Comparison of ENCODE assay signal across 9 mouse cellular contexts in the genomic region with DNA sequence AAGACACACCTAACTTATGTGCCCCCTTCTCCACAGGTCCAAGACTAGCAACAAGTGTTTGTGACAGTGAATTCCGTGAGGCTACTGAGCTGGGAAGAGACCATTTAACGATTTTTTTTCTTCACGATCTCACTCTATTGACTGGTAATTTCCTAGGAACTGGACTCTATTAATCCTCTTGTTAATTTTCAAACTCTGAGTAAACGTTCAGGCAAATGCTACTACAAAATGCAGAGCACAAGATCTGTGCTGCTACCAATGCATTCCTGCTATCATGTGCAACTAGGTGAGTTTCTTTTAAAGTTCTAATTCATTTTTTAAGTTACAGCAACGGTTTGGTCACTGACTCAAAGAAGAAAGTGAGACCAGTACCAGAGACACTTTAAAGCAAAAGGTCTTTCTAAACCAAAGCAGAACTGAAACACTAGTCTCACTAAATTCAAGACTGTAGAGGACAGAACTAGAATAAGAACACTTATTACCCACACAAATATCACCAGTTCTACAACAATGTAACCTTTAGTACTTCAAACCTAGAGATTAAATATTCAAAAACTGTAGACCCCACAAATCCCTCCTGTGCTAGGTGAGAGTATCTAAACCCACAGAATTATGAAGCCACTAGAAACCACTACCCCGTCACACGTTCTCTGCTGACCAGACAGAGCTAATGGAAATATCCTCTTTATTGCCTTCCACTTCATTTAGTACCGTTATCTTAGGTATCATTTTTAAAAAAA. TPM values are rescaled to one million over a fixed set of nuclear protein-coding genes. Genes with fewer than 3 reads are reported as not detected.
DNase-seq lines count a peak whose midpoint lies in the region; ATAC-seq and TF ChIP-seq lines count a peak whose summit lies in the region.
"Had no signal": no experiment of that assay in that cellular context is flagged by ENCODE, and none has a peak within 500 bp of the region (broad histone marks: within the 10 kb centered on the region; RNA-seq: fewer than 3 reads in every experiment).

No protein-coding gene starts in this region.

- H3K4me2 ChIP-seq in heart, embryonic 12.5 days, result peak overlapping the region; percentile 86
- peak overlapping the region; percentile 98 for H3K4me2 ChIP-seq in CH12.LX (ENCODE audit: insufficient read depth, low read depth, poor library complexity, severe bottlenecking)
- H3K4me2 ChIP-seq in forebrain, postnatal 0 days (ENCODE audit: low read depth), result peak overlapping the region; percentile 52
- peak overlapping the region; percentile 92 for H3K4me2 ChIP-seq in liver, postnatal 0 days (ENCODE audit: low read depth, low read length)

- no peaks in the 10 kb centered on the region for H3K27me3 ChIP-seq in heart, embryonic 12.5 days (replicated peaks)
- H3K27me3 ChIP-seq in CH12.LX (replicated peaks), result peaks cover 3% of the 10 kb centered on the region
- H3K27me3 ChIP-seq in forebrain, postnatal 0 days (ENCODE audit: insufficient read depth, low read length), result no peaks in the 10 kb centered on the region
- no peaks in the 10 kb centered on the region for H3K27me3 ChIP-seq in liver, postnatal 0 days (ENCODE audit: insufficient read depth, low read length)

- no peak for TF ChIP-seq POLR2A in CH12.LX (IDR thresholded peaks at IDR 0.05; ENCODE audit: low read depth, low read length)

- peak overlapping the region; percentile 72 for H3K4me3 ChIP-seq in heart, embryonic 12.5 days
- H3K4me3 ChIP-seq in CH12.LX (replicated peaks in 1 of 3; ENCODE audit: low read depth in 2 of 3, low read length in 2 of 3, poor library complexity in 1 of 3), result peak overlapping the region; percentile 88 to 91 (median 89)
- peak overlapping the region; percentile 96 for H3K4me3 ChIP-seq in forebrain, postnatal 0 days (ENCODE audit: low read depth, low read length)
- peak overlapping the region; percentile 97 for H3K4me3 ChIP-seq in liver, postnatal 0 days (ENCODE audit: low read depth, low read length)

- intact Hi-C loops in heart, postnatal 14 days (cut with DNase I), result no loop called here

- peak; percentile 95 for TF ChIP-seq EP300 in CH12.LX (IDR thresholded peaks at IDR 0.05; ENCODE audit: low read length)
- TF ChIP-seq EP300 in liver, postnatal 0 days (IDR thresholded peaks at IDR 0.05; ENCODE audit: low read depth), result no peak

- in situ Hi-C loops in CH12.LX (cut with MboI; ENCODE audit: low pct_ligation_motif_present, low pct_unique_long_range_greater_than_20kb, low sequenced_read_pairs), result loop anchor here (25.0 kb wide), 1 partner anchor 164 kb away; no protein-coding TSS in a partner anchor

- dilution Hi-C loops in CH12.LX (cut with MboI; ENCODE audit: extremely low pct_ligation_motif_present, extremely low pct_unique_long_range_greater_than_20kb, low sequenced_read_pairs), result no loop called here

- no peak for ATAC-seq in heart, embryonic 12.5 days (ENCODE audit: insufficient number of reproducible peaks, low FRiP score)
- ATAC-seq in forebrain, postnatal 0 days, result no peak
- ATAC-seq in liver, postnatal 0 days, result no peak

- peak overlapping the region; percentile 80; the same call in 1 of the 2 replicates for H3K27ac ChIP-seq in heart, embryonic 12.5 days (ENCODE audit: poor library complexity, severe bottlenecking)
- H3K27ac ChIP-seq in CH12.LX (ENCODE audit: insufficient read depth, low read depth), result no peak overlapping the region
- H3K27ac ChIP-seq in forebrain, postnatal 0 days (ENCODE audit: low read depth, low read length), result no peak overlapping the region
- H3K27ac ChIP-seq in liver, postnatal 0 days (ENCODE audit: low read depth), result peak overlapping the region; percentile 95

- H3K9ac ChIP-seq in heart, embryonic 12.5 days, result peak overlapping the region; percentile 86
- H3K9ac ChIP-seq in CH12.LX (ENCODE audit: insufficient read depth, low read depth), result peak overlapping the region; percentile 79; the same call in 1 of the 2 replicates
- peak overlapping the region; percentile 96 for H3K9ac ChIP-seq in forebrain, postnatal 0 days
- H3K9ac ChIP-seq in liver, postnatal 0 days (replicated peaks), result peak overlapping the region; percentile 99

- H3K79me2 ChIP-seq in CH12.LX (replicated peaks; ENCODE audit: control insufficient read depth, extremely low read depth, insufficient read depth, poor library complexity, severe bottlenecking), result peaks cover 62% of the 10 kb centered on the region

- no peaks in the 10 kb centered on the region for H3K36me3 ChIP-seq in heart, embryonic 12.5 days
- no peaks in the 10 kb centered on the region for H3K36me3 ChIP-seq in CH12.LX (replicated peaks in 1 of 2; ENCODE audit: control insufficient read depth in 1 of 2, insufficient read depth in 1 of 2, low read length in 1 of 2)
- no peaks in the 10 kb centered on the region for H3K36me3 ChIP-seq in forebrain, postnatal 0 days (ENCODE audit: insufficient read depth)
- no peaks in the 10 kb centered on the region for H3K36me3 ChIP-seq in liver, postnatal 0 days (replicated peaks; ENCODE audit: insufficient read depth, low read length)

- peaks cover 44% of the 10 kb centered on the region for H3K4me1 ChIP-seq in heart, embryonic 12.5 days (replicated peaks)
- peaks cover 22 to 71% of the 10 kb centered on the region in 2 experiments for H3K4me1 ChIP-seq in CH12.LX (ENCODE audit: control insufficient read depth in 1 of 2, insufficient read depth in 2 of 2)
- H3K4me1 ChIP-seq in forebrain, postnatal 0 days (ENCODE audit: insufficient read depth), result peaks cover 25% of the 10 kb centered on the region
- peaks cover 23% of the 10 kb centered on the region for H3K4me1 ChIP-seq in liver, postnatal 0 days (ENCODE audit: insufficient read depth)

- DNase-seq in heart, postnatal 14 days, result no peak
- DNase-seq in CH12.LX (ENCODE audit: extremely low read depth), result peak; percentile 31
- no peak for DNase-seq in forebrain, postnatal 0 days
- DNase-seq in liver, postnatal 0 days, result no peak
- no peak for DNase-seq in urinary bladder, postnatal 36 days (ENCODE audit: low spot score in 2 of 2)
- DNase-seq in frontal cortex, postnatal 25 days (ENCODE audit: low spot score in 2 of 2), result no peak
- DNase-seq in right cerebral cortex, postnatal 14 days, result no peak
- DNase-seq: cerebellum, postnatal 25 days had no signal

- no peak for TF ChIP-seq RAD21 in CH12.LX (IDR thresholded peaks at IDR 0.05; ENCODE audit: low read depth, low read length)

- no peak for TF ChIP-seq CTCF in CH12.LX (conservative IDR thresholded peaks at IDR 0.05 in 1 of 2, IDR thresholded peaks at IDR 0.05 in 1 of 2; ENCODE audit: low read depth in 2 of 2, low read length in 2 of 2)
- no peak for TF ChIP-seq CTCF in forebrain, postnatal 0 days (IDR thresholded peaks at IDR 0.05; ENCODE audit: low read depth)
- no peak for TF ChIP-seq CTCF in liver, postnatal 0 days (IDR thresholded peaks at IDR 0.05; ENCODE audit: low read depth)

- no peaks in the 10 kb centered on the region for H3K9me3 ChIP-seq in heart, embryonic 12.5 days (replicated peaks)
- H3K9me3 ChIP-seq in CH12.LX (replicated peaks; ENCODE audit: low read length), result no peaks in the 10 kb centered on the region
- no peaks in the 10 kb centered on the region for H3K9me3 ChIP-seq in forebrain, postnatal 0 days (ENCODE audit: low read length)
- no peaks in the 10 kb centered on the region for H3K9me3 ChIP-seq in liver, postnatal 0 days (ENCODE audit: low read length)

- WGBS in heart, embryonic 12.5 days, result 46% methylated on average over 8 of the region's 8 CpGs
- WGBS in forebrain, postnatal 0 days, result 37% methylated on average over 8 of the region's 8 CpGs
- 33% methylated on average over 8 of the region's 8 CpGs for WGBS in liver, postnatal 0 days (ENCODE audit: insufficient replicate concordance)

TF ChIP-seq in CH12.LX, 34 proteins besides CTCF, POLR2A, EP300 and RAD21 (continues in another document):
- no peak for TF ChIP-seq ZC3H11A (IDR thresholded peaks at IDR 0.05; ENCODE audit: low read depth, low read length)
- TF ChIP-seq BHLHE40 (IDR thresholded peaks at IDR 0.05; ENCODE audit: low read depth, low read length), result peak; percentile 43; the same call in 1 of the 2 replicates
- TF ChIP-seq JUND (conservative IDR thresholded peaks at IDR 0.05; ENCODE audit: low read depth, low read length), result peak; percentile 73
- TF ChIP-seq JUN (IDR thresholded peaks at IDR 0.05; ENCODE audit: insufficient read depth, low read depth, low read length), result peak; percentile 44; the same call in 1 of the 2 replicates
- TF ChIP-seq ELF1 (IDR thresholded peaks at IDR 0.05; ENCODE audit: low read depth, low read length), result no peak
- peak; percentile 63; the same call in 1 of the 2 replicates for TF ChIP-seq SIN3A (IDR thresholded peaks at IDR 0.05; ENCODE audit: low read length)
- TF ChIP-seq RCOR1 (conservative IDR thresholded peaks at IDR 0.05; ENCODE audit: low read depth, low read length), result no peak; the same call in 1 of the 2 replicates
- peak; percentile 42; the same call in 1 of the 2 replicates for TF ChIP-seq MEF2A (IDR thresholded peaks at IDR 0.05; ENCODE audit: borderline replicate concordance, low read depth, low read length)
- TF ChIP-seq MAX (IDR thresholded peaks at IDR 0.05; ENCODE audit: low read length), result 0 out of 2 replicates have a peak, but pooled peaks have one; percentile 15
- TF ChIP-seq MAFK (IDR thresholded peaks at IDR 0.05; ENCODE audit: insufficient replicate concordance, low read length), result 0 out of 2 replicates have a peak, but pooled peaks have one; percentile 53
- peak; percentile 40; the same call in 1 of the 2 replicates for TF ChIP-seq CHD2 (IDR thresholded peaks at IDR 0.05; ENCODE audit: low read length)
- no peak for TF ChIP-seq HCFC1 (IDR thresholded peaks at IDR 0.05; ENCODE audit: low read depth, low read length)

RNA-seq across cellular contexts. Expression of a gene that starts 1.7 kb away (rescaled TPM):
- polyA plus RNA-seq in heart, embryonic 12.5 days (2016; fragmentation: Nextera tagmentation; extraction: Ambion mirVana), result 86.4 and 90.9 TPM in 2 replicates
- 10 to 100 TPM; 33.6 to 36.4 TPM for total RNA-seq in heart, postnatal 14 days (2021)
- total RNA-seq in CH12.LX (2012; rRNA removed), result 16.3 and 17.8 TPM in 2 replicates
- 65.2 and 71.3 TPM in 2 replicates for total RNA-seq in CH12.LX (2014; rRNA removed)
- 34.7 and 36.0 TPM in 2 replicates for polyA plus RNA-seq in CH12.LX (2012; ENCODE audit: insufficient read length, low read depth)
- total RNA-seq in forebrain, postnatal 0 days (2014; rRNA removed), result 75.6 and 87.0 TPM in 2 replicates
- polyA plus RNA-seq in forebrain, postnatal 0 days (2015; fragmentation: Nextera tagmentation; extraction: Ambion mirVana), result 27.1 and 31.0 TPM in 2 replicates
- polyA plus RNA-seq in liver, postnatal 0 days (2015; fragmentation: Nextera tagmentation; extraction: Ambion mirVana), result 17.2 and 21.9 TPM in 2 replicates

RNA-seq across cellular contexts. Expression of a gene that starts 44.8 kb away (rescaled TPM):
- polyA plus RNA-seq in heart, embryonic 12.5 days (2016; fragmentation: Nextera tagmentation; extraction: Ambion mirVana), result 2.0 and 2.6 TPM in 2 replicates
- 1 to 10 TPM; 2.5 to 2.8 TPM for total RNA-seq in heart, postnatal 14 days (2021)
- total RNA-seq in CH12.LX (2012; rRNA removed), result 0.84 and 1.5 TPM in 2 replicates
- total RNA-seq in CH12.LX (2014; rRNA removed), result 1.6 and 1.7 TPM in 2 replicates
- polyA plus RNA-seq in CH12.LX (2012; ENCODE audit: insufficient read length, low read depth), result 1.5 and 1.8 TPM in 2 replicates
- total RNA-seq in forebrain, postnatal 0 days (2014; rRNA removed), result 4.2 and 8.5 TPM in 2 replicates
- polyA plus RNA-seq in forebrain, postnatal 0 days (2015; fragmentation: Nextera tagmentation; extraction: Ambion mirVana), result 3.1 and 5.0 TPM in 2 replicates
- 1.7 and 10.1 TPM in 2 replicates for polyA plus RNA-seq in liver, postnatal 0 days (2015; fragmentation: Nextera tagmentation; extraction: Ambion mirVana)

Comparison
In these comparisons a context has a peak if more than half of its experiments do, and no peak if none do; other contexts are left out.
1. H3K27ac ChIP-seq: peak in heart, embryonic 12.5 days (single experiment) and liver, postnatal 0 days (single experiment); none in CH12.LX (single experiment) and forebrain, postnatal 0 days (single experiment).
2. Peak in every context shown above with its lines, with median percentiles within 50 percentile points of each other: H3K4me2 ChIP-seq, H3K4me3 ChIP-seq and H3K9ac ChIP-seq.